Mouse (Mus musculus): ENCODE measurements around the gene Garem2. TPM values are rescaled to one million over a fixed set of nuclear protein-coding genes. Genes with fewer than 3 reads are reported as not detected.

The Garem2 gene
- polyA plus RNA-seq, 1 experiment, result not detected

GRCm38 (mm10) chr5:30126756-30127155 lies 21.8 kb downstream of the Garem2 start:
- Histone ChIP-seq H3K4me3 (replicated peaks; ENCODE audit: control insufficient read depth, low read depth, low read length) (no peak overlapping the region), H3K4me1 (ENCODE audit: control insufficient read depth, insufficient read depth, low read length) (no peaks in the 10 kb centered on the region), H3K27ac (ENCODE audit: control insufficient read depth, insufficient read depth, low read depth, low read length, poor library complexity) (no peak overlapping the region)
- 89% methylated on average over 7 of the region's 7 CpGs for WGBS
- TF ChIP-seq CTCF (IDR thresholded peaks at IDR 0.05; ENCODE audit: control insufficient read depth, insufficient read depth, low read length) (no peak), POLR2A (IDR thresholded peaks at IDR 0.05; ENCODE audit: borderline replicate concordance, control insufficient read depth, low read depth, low read length) (no peak)

GRCm38 (mm10) chr5:30127921-30128597 lies 23.1 kb downstream of the Garem2 start:
- TF ChIP-seq POLR2A (IDR thresholded peaks at IDR 0.05; ENCODE audit: borderline replicate concordance, control insufficient read depth, low read depth, low read length) (no peak), CTCF (IDR thresholded peaks at IDR 0.05; ENCODE audit: control insufficient read depth, insufficient read depth, low read length) (no peak)
- whole genome bisulfite sequencing, result 88% methylated on average over 13 of the region's 13 CpGs
- no peak overlapping the region for H3K4me3 ChIP-seq (replicated peaks; ENCODE audit: control insufficient read depth, low read depth, low read length)
- no peak overlapping the region for H3K27ac ChIP-seq (ENCODE audit: control insufficient read depth, insufficient read depth, low read depth, low read length, poor library complexity)
- H3K4me1 ChIP-seq (ENCODE audit: control insufficient read depth, insufficient read depth, low read length), result no peaks in the 10 kb centered on the region

GRCm38 (mm10) chr5:30128680-30129079 lies 23.7 kb downstream of the Garem2 start:
- no peaks in the 10 kb centered on the region for H3K4me1 ChIP-seq (ENCODE audit: control insufficient read depth, insufficient read depth, low read length)
- no peak overlapping the region for H3K4me3 ChIP-seq (replicated peaks; ENCODE audit: control insufficient read depth, low read depth, low read length)
- H3K27ac ChIP-seq (ENCODE audit: control insufficient read depth, insufficient read depth, low read depth, low read length, poor library complexity), result no peak overlapping the region
- no peak for TF ChIP-seq POLR2A (IDR thresholded peaks at IDR 0.05; ENCODE audit: borderline replicate concordance, control insufficient read depth, low read depth, low read length)
- TF ChIP-seq CTCF (IDR thresholded peaks at IDR 0.05; ENCODE audit: control insufficient read depth, insufficient read depth, low read length), result no peak
- WGBS, result 93% methylated on average over 6 of the region's 6 CpGs

GRCm38 (mm10) chr5:30131246-30131645 lies 26.3 kb downstream of the Garem2 start:
- H3K4me1 ChIP-seq (ENCODE audit: control insufficient read depth, insufficient read depth, low read length), result no peaks in the 10 kb centered on the region
- TF ChIP-seq CTCF (IDR thresholded peaks at IDR 0.05; ENCODE audit: control insufficient read depth, insufficient read depth, low read length) (no peak), POLR2A (IDR thresholded peaks at IDR 0.05; ENCODE audit: borderline replicate concordance, control insufficient read depth, low read depth, low read length) (no peak)
- no peak overlapping the region for H3K27ac ChIP-seq (ENCODE audit: control insufficient read depth, insufficient read depth, low read depth, low read length, poor library complexity)
- H3K4me3 ChIP-seq (replicated peaks; ENCODE audit: control insufficient read depth, low read depth, low read length), result no peak overlapping the region
- WGBS, result 84% methylated on average over 4 of the region's 4 CpGs

GRCm38 (mm10) chr5:30132173-30132572 lies 27.2 kb downstream of the Garem2 start:
- 53% methylated on average over 2 of the region's 2 CpGs for WGBS
- no peak overlapping the region for H3K4me3 ChIP-seq (replicated peaks; ENCODE audit: control insufficient read depth, low read depth, low read length)
- H3K4me1 ChIP-seq (ENCODE audit: control insufficient read depth, insufficient read depth, low read length), result no peaks in the 10 kb centered on the region
- H3K27ac ChIP-seq (ENCODE audit: control insufficient read depth, insufficient read depth, low read depth, low read length, poor library complexity), result no peak overlapping the region
- TF ChIP-seq CTCF (IDR thresholded peaks at IDR 0.05; ENCODE audit: control insufficient read depth, insufficient read depth, low read length) (no peak), POLR2A (IDR thresholded peaks at IDR 0.05; ENCODE audit: borderline replicate concordance, control insufficient read depth, low read depth, low read length) (no peak)

DNA sequence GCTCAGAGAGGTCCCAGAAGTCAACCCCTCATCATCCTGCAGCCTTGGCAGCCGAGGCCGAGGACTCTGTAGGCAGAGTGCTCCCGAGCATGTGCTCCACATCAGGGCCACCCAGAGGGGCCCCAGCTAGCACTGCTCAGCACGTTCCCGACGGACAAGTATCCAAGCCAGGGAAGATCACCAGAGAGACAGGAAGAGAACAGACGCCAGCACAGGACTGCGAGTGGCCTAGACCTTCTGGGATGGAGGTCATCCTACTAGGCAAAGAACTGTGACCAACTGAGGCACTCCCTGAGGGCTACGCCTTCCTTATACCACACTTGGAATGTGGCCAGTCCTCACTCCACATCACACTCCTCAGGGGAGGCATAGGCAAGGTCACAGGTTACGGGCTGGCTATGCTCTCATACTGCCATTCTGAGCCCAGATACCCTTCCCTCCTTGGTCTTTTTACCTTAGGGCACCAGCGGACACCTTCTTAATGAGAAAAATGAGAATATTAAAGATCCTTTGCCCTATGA lies 30.8 kb downstream of the Garem2 start:
- Histone ChIP-seq H3K4me1 (ENCODE audit: control insufficient read depth, insufficient read depth, low read length) (no peaks in the 10 kb centered on the region), H3K27ac (ENCODE audit: control insufficient read depth, insufficient read depth, low read depth, low read length, poor library complexity) (no peak overlapping the region), H3K4me3 (replicated peaks; ENCODE audit: control insufficient read depth, low read depth, low read length) (no peak overlapping the region)
- 92% methylated on average over 11 of the region's 11 CpGs for WGBS
- no peak for TF ChIP-seq CTCF (IDR thresholded peaks at IDR 0.05; ENCODE audit: control insufficient read depth, insufficient read depth, low read length)

- TF ChIP-seq POLR2A (IDR thresholded peaks at IDR 0.05; ENCODE audit: borderline replicate concordance, control insufficient read depth, low read depth, low read length) (no peak), CTCF (IDR thresholded peaks at IDR 0.05; ENCODE audit: control insufficient read depth, insufficient read depth, low read length) (no peak)
- Histone ChIP-seq H3K27ac (ENCODE audit: control insufficient read depth, insufficient read depth, low read depth, low read length, poor library complexity) (no peak overlapping the region), H3K4me3 (replicated peaks; ENCODE audit: control insufficient read depth, low read depth, low read length) (no peak overlapping the region), H3K4me1 (ENCODE audit: control insufficient read depth, insufficient read depth, low read length) (no peaks in the 10 kb centered on the region)
- WGBS, result 91% methylated on average over 9 of the region's 9 CpGs
These were observed 32.3 kb downstream of the Garem2 start for GRCm38 (mm10) chr5:30137271-30137670.

DNA sequence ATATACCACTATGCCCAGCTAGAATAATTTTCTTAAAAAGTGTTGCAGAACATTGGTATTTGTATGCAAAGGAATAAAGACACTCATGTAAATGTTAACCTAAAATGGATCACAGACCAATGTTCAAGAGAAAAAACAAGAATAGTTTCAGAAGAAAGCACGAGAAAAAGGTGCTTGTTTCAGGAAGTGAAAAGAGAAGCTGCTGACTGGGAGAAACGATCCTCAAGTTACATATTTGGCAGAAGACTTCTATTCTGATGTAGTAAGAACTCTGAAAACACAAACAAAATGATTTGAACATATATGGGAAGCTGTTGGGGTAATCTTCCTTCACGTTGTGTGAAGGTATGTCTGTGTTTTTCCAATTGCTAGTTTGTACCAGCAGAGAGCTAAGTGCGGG lies 33.2 kb downstream of the Garem2 start:
- Histone ChIP-seq H3K4me3 (replicated peaks; ENCODE audit: control insufficient read depth, low read depth, low read length) (no peak overlapping the region), H3K27ac (ENCODE audit: control insufficient read depth, insufficient read depth, low read depth, low read length, poor library complexity) (no peak overlapping the region), H3K4me1 (ENCODE audit: control insufficient read depth, insufficient read depth, low read length) (no peaks in the 10 kb centered on the region)
- WGBS, result 72% methylated on average over 4 of the region's 4 CpGs
- TF ChIP-seq POLR2A (IDR thresholded peaks at IDR 0.05; ENCODE audit: borderline replicate concordance, control insufficient read depth, low read depth, low read length), result no peak
- TF ChIP-seq CTCF (IDR thresholded peaks at IDR 0.05; ENCODE audit: control insufficient read depth, insufficient read depth, low read length), result no peak

DNA sequence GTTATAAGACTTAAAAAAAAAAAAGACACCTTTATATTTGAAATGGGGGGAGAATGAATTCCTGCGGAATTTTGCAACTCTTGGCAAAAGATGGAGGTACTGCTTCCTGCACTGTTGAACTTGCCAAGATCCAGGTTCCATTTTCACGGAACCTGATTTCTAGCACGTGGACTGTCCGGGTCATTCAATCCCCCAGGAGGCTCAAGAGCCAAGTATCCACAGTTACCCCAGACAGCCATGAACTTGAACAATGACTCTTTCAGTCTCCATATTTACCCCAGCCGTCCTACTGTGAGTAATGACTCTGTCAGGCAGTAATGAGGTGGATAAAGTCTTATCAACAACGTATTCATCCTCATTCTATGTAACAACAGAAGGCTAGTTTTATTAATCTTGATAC lies 41.6 kb downstream of the Garem2 start:
- WGBS, result 91% methylated on average over 6 of the region's 6 CpGs
- Histone ChIP-seq H3K4me3 (replicated peaks; ENCODE audit: control insufficient read depth, low read depth, low read length) (no peak overlapping the region), H3K27ac (ENCODE audit: control insufficient read depth, insufficient read depth, low read depth, low read length, poor library complexity) (no peak overlapping the region), H3K4me1 (ENCODE audit: control insufficient read depth, insufficient read depth, low read length) (no peaks in the 10 kb centered on the region)
- TF ChIP-seq POLR2A (IDR thresholded peaks at IDR 0.05; ENCODE audit: borderline replicate concordance, control insufficient read depth, low read depth, low read length) (no peak), CTCF (IDR thresholded peaks at IDR 0.05; ENCODE audit: control insufficient read depth, insufficient read depth, low read length) (no peak)
